Mouse (Mus musculus) midbrain, embryonic 12.5 days (tissue): Measurements from ENCODE around the gene Grik2. TPM values are rescaled to one million over a fixed set of nuclear protein-coding genes. Genes with fewer than 3 reads are reported as not detected.
A peak's percentile ranks its signal among the peaks of the same experiment; 100 is the strongest.
"Not testable (repeated sequence)": the region's sequence is repeated elsewhere in the genome, so short reads cannot be mapped to it uniquely, and the experiment has no call there.

Experiments used
- ATAC-seq: fragments of 200-750 bp; cut with Nextera tagmentation; 2 replicates; pipeline ENCODE4 v1.8.0; 2017; ENCODE audit warnings: low read depth, moderate TSS enrichment, moderate library complexity; ENCODE audit not compliant: low FRiP score
- H3K27ac ChIP-seq: fragments of 300-500 bp; sonication (generic); replicated peaks from 2 replicates; pipeline ENCODE4 v1.5.1; 2016; ENCODE audit warnings: mild to moderate bottlenecking
- H3K27me3 ChIP-seq: fragments of 300-500 bp; sonication (generic); 2 replicates; pipeline ENCODE4 v1.6.1; 2016; ENCODE audit warnings: mild to moderate bottlenecking
- H3K36me3 ChIP-seq: fragments of 300-500 bp; sonication (generic); 2 replicates; pipeline ENCODE4 v1.6.1; 2016
- H3K4me1 ChIP-seq: fragments of 300-500 bp; sonication (generic); 2 replicates; pipeline ENCODE4 v1.6.1; 2016
- H3K4me2 ChIP-seq: fragments of 300-500 bp; sonication (generic); replicated peaks from 2 replicates; pipeline ENCODE4 v1.6.1; 2016; ENCODE audit warnings: mild to moderate bottlenecking, moderate library complexity
- H3K4me3 ChIP-seq: fragments of 300-500 bp; sonication (generic); 2 replicates; pipeline ENCODE4 v1.5.1; 2016; ENCODE audit warnings: mild to moderate bottlenecking
- H3K9ac ChIP-seq: fragments of 300-500 bp; sonication (generic); replicated peaks from 2 replicates; pipeline ENCODE4 v1.6.1; 2016; ENCODE audit warnings: mild to moderate bottlenecking, moderate library complexity
- H3K9me3 ChIP-seq: fragments of 300-500 bp; sonication (generic); 2 replicates; pipeline ENCODE4 v1.6.1; 2016; ENCODE audit warnings: mild to moderate bottlenecking
- WGBS: fragments of 180-500 bp; shearing (Covaris S2); methylation state at CpG from one replicate; pipeline ENCODE4 v1.1.7; 2016; 5-methylcytosine and 5-hydroxymethylcytosine counted together
- polyA plus RNA-seq: library from polyadenylated mRNA; unstranded; fragments of >200 nt; fragmentation: Nextera tagmentation; extraction: Ambion mirVana; gene quantifications from 2 replicates; pipeline ENCODE4 v1.2.1, GENCODE M21; 2016

Gene Grik2
- polyA plus RNA-seq, 1 experiment from 2014 or later: 20.2 TPM

- H3K36me3 ChIP-seq, H3K27me3 ChIP-seq, H3K4me3 ChIP-seq, H3K27ac ChIP-seq, H3K9ac ChIP-seq, H3K4me2 ChIP-seq, H3K4me1 ChIP-seq, H3K9me3 ChIP-seq: not testable (repeated sequence)
- peak; percentile 23; the same call in 1 of the 2 replicates for ATAC-seq
- WGBS: 63% methylated on average over 6 of the region's 6 CpGs
Observed at GRCm38 (mm10) chr10:49237356-49237755, 551.2 kb downstream of the Grik2 start.

- not testable (repeated sequence) for H3K4me1 ChIP-seq, H3K9me3 ChIP-seq, H3K4me2 ChIP-seq, H3K9ac ChIP-seq, H3K36me3 ChIP-seq, H3K4me3 ChIP-seq, H3K27me3 ChIP-seq, H3K27ac ChIP-seq
- peak; percentile 67; the same call in 1 of the 2 replicates for ATAC-seq
Observed at GRCm38 (mm10) chr10:49236844-49237243, 551.7 kb downstream of the Grik2 start.

GRCm38 (mm10) chr10:49220096-49220495 lies 568.5 kb downstream of the Grik2 start:
- no peak overlapping the region for H3K4me3 ChIP-seq
- no peaks in the 10 kb centered on the region for H3K27me3 ChIP-seq
- no peaks in the 10 kb centered on the region for H3K36me3 ChIP-seq
- no peak overlapping the region for H3K9ac ChIP-seq
- H3K4me2 ChIP-seq: no peak overlapping the region
- ATAC-seq: peak; percentile 52; the same call in 1 of the 2 replicates
- H3K9me3 ChIP-seq: no peaks in the 10 kb centered on the region
- H3K4me1 ChIP-seq: no peaks in the 10 kb centered on the region
- no peak overlapping the region for H3K27ac ChIP-seq
- 43% methylated on average over 1 of the region's 1 CpGs for WGBS

GRCm38 (mm10) chr10:49219631-49220030 lies 568.9 kb downstream of the Grik2 start:
- Histone ChIP-seq H3K27me3 (no peaks in the 10 kb centered on the region), H3K4me1 (no peaks in the 10 kb centered on the region), H3K36me3 (no peaks in the 10 kb centered on the region), H3K9me3 (no peaks in the 10 kb centered on the region), H3K9ac (no peak overlapping the region), H3K4me2 (no peak overlapping the region), H3K27ac (no peak overlapping the region), H3K4me3 (no peak overlapping the region)
- WGBS: 66% methylated on average over 3 of the region's 3 CpGs
- peak; percentile 80; the same call in 1 of the 2 replicates for ATAC-seq

- no peak overlapping the region for H3K27ac ChIP-seq
- no peaks in the 10 kb centered on the region for H3K27me3 ChIP-seq
- H3K4me1 ChIP-seq: no peaks in the 10 kb centered on the region
- no peak overlapping the region for H3K9ac ChIP-seq
- H3K9me3 ChIP-seq: no peaks in the 10 kb centered on the region
- H3K4me3 ChIP-seq: no peak overlapping the region
- ATAC-seq: no peak
- H3K36me3 ChIP-seq: no peaks in the 10 kb centered on the region
- no peak overlapping the region for H3K4me2 ChIP-seq
Observed at GRCm38 (mm10) chr10:49191773-49192371, 596.7 kb downstream of the Grik2 start.

GRCm38 (mm10) chr10:49191291-49191690 lies 597.3 kb downstream of the Grik2 start:
- Histone ChIP-seq H3K9ac (no peak overlapping the region), H3K4me1 (no peaks in the 10 kb centered on the region), H3K36me3 (no peaks in the 10 kb centered on the region), H3K9me3 (no peaks in the 10 kb centered on the region), H3K4me2 (no peak overlapping the region), H3K27me3 (no peaks in the 10 kb centered on the region), H3K27ac (no peak overlapping the region), H3K4me3 (no peak overlapping the region)
- 74% methylated on average over 1 of the region's 1 CpGs for WGBS
- no peak for ATAC-seq

GRCm38 (mm10) chr10:49154134-49154533 lies 634.4 kb downstream of the Grik2 start:
- Histone ChIP-seq H3K9me3 (no peaks in the 10 kb centered on the region), H3K4me1 (no peaks in the 10 kb centered on the region), H3K27ac (no peak overlapping the region), H3K27me3 (no peaks in the 10 kb centered on the region), H3K4me2 (no peak overlapping the region), H3K9ac (no peak overlapping the region), H3K4me3 (no peak overlapping the region), H3K36me3 (no peaks in the 10 kb centered on the region)
- 82% methylated on average over 4 of the region's 4 CpGs for WGBS
- peak; percentile 52; the same call in 1 of the 2 replicates for ATAC-seq

- H3K27ac ChIP-seq, H3K4me2 ChIP-seq, H3K4me1 ChIP-seq, ATAC-seq, H3K27me3 ChIP-seq, H3K9me3 ChIP-seq, H3K4me3 ChIP-seq, H3K36me3 ChIP-seq, H3K9ac ChIP-seq: not testable (repeated sequence)
- 93% methylated on average over 4 of the region's 4 CpGs for WGBS
Observed at GRCm38 (mm10) chr10:49151496-49151895, 637.1 kb downstream of the Grik2 start.

- H3K9ac ChIP-seq: no peak overlapping the region
- H3K36me3 ChIP-seq: no peaks in the 10 kb centered on the region
- 71% methylated on average over 4 of the region's 4 CpGs for WGBS
- no peak overlapping the region for H3K27ac ChIP-seq
- no peak for ATAC-seq
- H3K4me2 ChIP-seq: no peak overlapping the region
- H3K4me1 ChIP-seq: no peaks in the 10 kb centered on the region
- H3K4me3 ChIP-seq: no peak overlapping the region
- H3K27me3 ChIP-seq: no peaks in the 10 kb centered on the region
- no peaks in the 10 kb centered on the region for H3K9me3 ChIP-seq
Observed at GRCm38 (mm10) chr10:49149714-49150113, 638.9 kb downstream of the Grik2 start.

- H3K36me3 ChIP-seq: no peaks in the 10 kb centered on the region
- ATAC-seq: no peak
- H3K9me3 ChIP-seq: no peaks in the 10 kb centered on the region
- WGBS: 93% methylated on average over 3 of the region's 3 CpGs
- no peak overlapping the region for H3K9ac ChIP-seq
- no peaks in the 10 kb centered on the region for H3K4me1 ChIP-seq
- no peak overlapping the region for H3K27ac ChIP-seq
- no peak overlapping the region for H3K4me3 ChIP-seq
- no peak overlapping the region for H3K4me2 ChIP-seq
- H3K27me3 ChIP-seq: no peaks in the 10 kb centered on the region
Observed at GRCm38 (mm10) chr10:49142658-49143057, 645.9 kb downstream of the Grik2 start.

- Histone ChIP-seq H3K4me3 (no peak overlapping the region), H3K27me3 (no peaks in the 10 kb centered on the region), H3K27ac (no peak overlapping the region), H3K9me3 (no peaks in the 10 kb centered on the region), H3K36me3 (no peaks in the 10 kb centered on the region), H3K4me1 (no peaks in the 10 kb centered on the region), H3K9ac (no peak overlapping the region), H3K4me2 (no peak overlapping the region)
- no peak for ATAC-seq
Observed at GRCm38 (mm10) chr10:49136816-49137215, 651.8 kb downstream of the Grik2 start.

- 19% methylated on average over 1 of the region's 1 CpGs for WGBS
Observed at GRCm38 (mm10) chr10:49131311-49131710, 657.3 kb downstream of the Grik2 start.

GRCm38 (mm10) chr10:49050339-49050738 lies 738.2 kb downstream of the Grik2 start:
- Histone ChIP-seq H3K36me3 (no peaks in the 10 kb centered on the region), H3K9ac (no peak overlapping the region), H3K4me1 (no peaks in the 10 kb centered on the region), H3K9me3 (no peaks in the 10 kb centered on the region), H3K27ac (no peak overlapping the region), H3K4me2 (no peak overlapping the region), H3K4me3 (no peak overlapping the region), H3K27me3 (no peaks in the 10 kb centered on the region)
- ATAC-seq: no peak

More at GRCm38 (mm10) chr10:49131311-49131710, 657.3 kb downstream of the Grik2 start:
- Histone ChIP-seq H3K36me3 (no peaks in the 10 kb centered on the region), H3K9ac (no peak overlapping the region), H3K27ac (no peak overlapping the region), H3K9me3 (no peaks in the 10 kb centered on the region), H3K27me3 (no peaks in the 10 kb centered on the region), H3K4me1 (no peaks in the 10 kb centered on the region; the same call in 1 of the 2 replicates), H3K4me3 (no peak overlapping the region), H3K4me2 (no peak overlapping the region)
- ATAC-seq: peak; percentile 44; the same call in 1 of the 2 replicates
